Mouse (Mus musculus) forebrain, embryonic 11.5 days (tissue): ENCODE data around the gene Myo10. TPM values are rescaled to one million over a fixed set of nuclear protein-coding genes. Genes with fewer than 3 reads are reported as not detected.
A peak's percentile ranks its signal among the peaks of the same experiment; 100 is the strongest.

Experiments used
- ATAC-seq: fragments of 200-750 bp; cut with Nextera tagmentation; replicated peaks from 2 replicates; pipeline ENCODE4 v1.8.0; 2017; ENCODE audit warnings: moderate TSS enrichment; ENCODE audit not compliant: low FRiP score
- DNase-seq: peaks from one replicate; pipeline ENCODE4 v3.0.0-alpha.2; 2017; ENCODE audit warnings: low spot score
- H3K27ac ChIP-seq: fragments of 300-500 bp; sonication (generic); 2 replicates; pipeline ENCODE4 v1.5.1; 2014; ENCODE audit warnings: low read depth, low read length
- H3K27me3 ChIP-seq: fragments of 300-500 bp; sonication (generic); 2 replicates; pipeline ENCODE4 v1.6.1; 2014; ENCODE audit warnings: mild to moderate bottlenecking, low read length, mixed read lengths; ENCODE audit not compliant: control insufficient read depth, insufficient read depth
- H3K36me3 ChIP-seq: fragments of 300-500 bp; sonication (generic); 2 replicates; pipeline ENCODE4 v1.6.1; 2014; ENCODE audit warnings: mild to moderate bottlenecking, low read length, moderate library complexity, mixed read lengths; ENCODE audit not compliant: control insufficient read depth, insufficient read depth
- H3K4me1 ChIP-seq: fragments of 300-500 bp; sonication (generic); replicated peaks from 2 replicates; pipeline ENCODE4 v1.6.1; 2014; ENCODE audit warnings: low read length, mixed read lengths; ENCODE audit not compliant: control insufficient read depth, insufficient read depth
- H3K4me2 ChIP-seq: fragments of 300-500 bp; sonication (generic); 2 replicates; pipeline ENCODE4 v1.6.1; 2014; ENCODE audit warnings: low read depth, mild to moderate bottlenecking, low read length, moderate library complexity, mixed read lengths; ENCODE audit not compliant: severe bottlenecking
- H3K4me3 ChIP-seq: fragments of 300-500 bp; sonication (generic); 2 replicates; pipeline ENCODE4 v1.5.1; 2014; ENCODE audit warnings: low read depth, low read length
- H3K9ac ChIP-seq: fragments of 300-500 bp; sonication (generic); 2 replicates; pipeline ENCODE4 v1.6.1; 2014; ENCODE audit warnings: low read length
- H3K9me3 ChIP-seq: fragments of 300-500 bp; sonication (generic); 2 replicates; pipeline ENCODE4 v1.6.1; 2016; ENCODE audit warnings: low read length, mixed read lengths; ENCODE audit not compliant: control insufficient read depth
- WGBS: fragments of 180-500 bp; shearing (Covaris S2); extraction: QIAGEN DNeasy Blood & Tissue Kit; methylation state at CpG from one replicate; pipeline ENCODE4 v1.1.7; 2014; 5-methylcytosine and 5-hydroxymethylcytosine counted together
- polyA plus RNA-seq: library from polyadenylated mRNA; unstranded; fragments of >200 nt; fragmentation: Nextera tagmentation; extraction: Ambion mirVana; gene quantifications from 2 replicates; pipeline ENCODE4 v1.2.1, GENCODE M21; 2014

The Myo10 gene
- polyA plus RNA-seq, 1 experiment from 2014 or later = 72.6 TPM

DNA sequence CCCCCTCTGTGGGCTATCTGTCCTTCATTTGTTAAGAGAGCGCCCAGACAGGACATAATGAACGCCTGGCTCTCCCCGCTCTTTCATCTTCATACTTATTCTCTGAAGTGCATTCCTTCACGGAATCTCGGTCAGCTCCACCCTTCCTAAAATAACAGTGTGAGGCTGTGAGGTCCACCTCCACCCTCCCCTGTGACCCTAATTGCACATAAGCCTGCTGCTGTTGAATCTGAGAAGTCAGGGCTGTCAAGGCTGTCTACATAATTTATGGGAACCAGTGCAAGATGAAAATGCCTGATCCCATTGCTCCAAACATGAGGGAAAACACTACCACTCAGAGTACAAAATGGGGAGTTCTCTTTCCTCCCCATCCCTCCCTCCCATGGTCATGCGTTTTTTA lies 19.0 kb upstream of the Myo10 start:
- H3K27ac ChIP-seq = no peak overlapping the region
- H3K9ac ChIP-seq = no peak overlapping the region
- DNase-seq = no peak
- 68% methylated on average over 6 of the region's 6 CpGs for WGBS
- no peaks in the 10 kb centered on the region for H3K4me1 ChIP-seq
- no peak for ATAC-seq
- no peaks in the 10 kb centered on the region for H3K36me3 ChIP-seq
- H3K4me2 ChIP-seq = no peak overlapping the region
- H3K27me3 ChIP-seq = no peaks in the 10 kb centered on the region
- H3K9me3 ChIP-seq = no peaks in the 10 kb centered on the region
- no peak overlapping the region for H3K4me3 ChIP-seq

GRCm38 (mm10) chr15:25604231-25604630 lies 18.1 kb upstream of the Myo10 start:
- no peak for ATAC-seq
- WGBS = 71% methylated on average over 1 of the region's 1 CpGs
- no peak overlapping the region for H3K4me3 ChIP-seq

DNA sequence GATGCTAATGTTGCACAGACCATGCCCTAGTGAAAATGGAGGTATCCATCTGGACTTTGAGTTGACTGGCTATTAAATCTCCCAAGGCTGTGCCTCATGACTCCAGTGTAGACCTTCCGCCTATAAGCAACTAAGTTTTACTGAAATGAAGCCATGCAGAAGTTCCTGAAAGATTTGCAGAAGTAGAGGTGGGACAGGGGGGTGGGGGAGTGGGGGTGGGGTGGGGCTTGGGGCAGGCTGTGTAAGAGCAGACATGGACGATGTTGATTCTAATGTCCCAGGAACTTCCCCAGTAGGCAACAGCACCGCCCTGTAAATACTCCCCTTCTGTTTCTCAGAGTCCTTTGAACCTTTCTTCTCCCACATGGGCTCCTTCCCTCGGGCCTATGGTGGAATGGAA lies 16.9 kb upstream of the Myo10 start:
- no peaks in the 10 kb centered on the region for H3K27me3 ChIP-seq
- H3K4me1 ChIP-seq = no peaks in the 10 kb centered on the region
- no peak overlapping the region for H3K4me2 ChIP-seq
- H3K27ac ChIP-seq = no peak overlapping the region
- no peaks in the 10 kb centered on the region for H3K36me3 ChIP-seq
- no peak overlapping the region for H3K9ac ChIP-seq
- no peaks in the 10 kb centered on the region for H3K9me3 ChIP-seq
- 84% methylated on average over 4 of the region's 4 CpGs for WGBS
- DNase-seq (no peak), ATAC-seq (no peak)
- H3K4me3 ChIP-seq = no peak overlapping the region

More at GRCm38 (mm10) chr15:25604231-25604630, 18.1 kb upstream of the Myo10 start:
- H3K27ac ChIP-seq = no peak overlapping the region
- H3K9me3 ChIP-seq = no peaks in the 10 kb centered on the region
- no peak overlapping the region for H3K9ac ChIP-seq
- no peak overlapping the region for H3K4me2 ChIP-seq
- H3K27me3 ChIP-seq = no peaks in the 10 kb centered on the region
- no peaks in the 10 kb centered on the region for H3K4me1 ChIP-seq
- no peak for DNase-seq
- no peaks in the 10 kb centered on the region for H3K36me3 ChIP-seq

DNA sequence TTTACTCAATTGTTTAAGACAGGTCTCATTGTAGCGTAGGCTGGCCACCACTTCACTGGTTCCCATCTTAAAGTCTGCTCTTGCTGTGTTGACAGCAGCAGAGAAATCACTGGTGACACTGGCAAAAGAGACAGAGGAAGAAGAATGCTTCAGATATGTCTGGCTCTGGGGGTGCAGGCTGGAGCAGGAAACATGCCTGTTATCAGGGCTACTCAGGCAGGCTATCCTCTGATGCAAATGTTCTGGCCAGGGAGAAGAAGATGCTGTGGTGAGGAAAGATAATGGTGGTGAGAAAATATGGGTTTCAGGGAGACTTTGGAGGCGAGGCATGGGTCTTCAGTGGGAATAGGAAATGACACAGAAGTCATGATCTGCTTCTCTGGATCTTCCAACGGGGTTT lies 13.6 kb upstream of the Myo10 start:
- ATAC-seq = no peak
- Histone ChIP-seq H3K27me3 (no peaks in the 10 kb centered on the region), H3K4me1 (no peaks in the 10 kb centered on the region), H3K9ac (no peak overlapping the region), H3K4me2 (no peak overlapping the region), H3K27ac (no peak overlapping the region), H3K9me3 (no peaks in the 10 kb centered on the region), H3K36me3 (no peaks in the 10 kb centered on the region), H3K4me3 (no peak overlapping the region)
- no peak for DNase-seq
- WGBS = 86% methylated on average over 3 of the region's 3 CpGs

DNA sequence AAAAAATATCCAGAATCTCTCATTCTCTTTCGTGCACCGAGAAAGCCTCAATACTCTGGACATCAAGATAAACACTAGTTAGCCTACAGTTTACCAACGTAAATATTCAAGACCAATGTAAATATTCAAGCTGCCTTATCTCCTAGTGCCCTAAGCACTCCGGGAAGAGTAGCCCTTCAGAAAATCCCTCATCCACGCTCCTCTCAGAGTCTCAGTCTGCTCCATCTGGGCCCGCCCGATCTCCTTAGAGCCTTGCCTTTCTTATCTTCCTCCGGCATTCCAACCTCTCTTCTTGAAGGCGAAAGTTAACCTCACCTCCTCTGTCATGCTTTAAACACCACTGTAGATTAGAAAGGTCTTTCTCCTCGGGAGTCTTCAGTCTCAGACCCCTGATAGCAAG lies 13.1 kb upstream of the Myo10 start:
- DNase-seq = no peak
- no peaks in the 10 kb centered on the region for H3K27me3 ChIP-seq
- no peak overlapping the region for H3K9ac ChIP-seq
- no peaks in the 10 kb centered on the region for H3K9me3 ChIP-seq
- no peak overlapping the region for H3K4me2 ChIP-seq
- no peak overlapping the region for H3K4me3 ChIP-seq
- ATAC-seq = no peak
- H3K36me3 ChIP-seq = no peaks in the 10 kb centered on the region
- WGBS = 85% methylated on average over 10 of the region's 10 CpGs
- no peak overlapping the region for H3K27ac ChIP-seq
- H3K4me1 ChIP-seq = no peaks in the 10 kb centered on the region

DNA sequence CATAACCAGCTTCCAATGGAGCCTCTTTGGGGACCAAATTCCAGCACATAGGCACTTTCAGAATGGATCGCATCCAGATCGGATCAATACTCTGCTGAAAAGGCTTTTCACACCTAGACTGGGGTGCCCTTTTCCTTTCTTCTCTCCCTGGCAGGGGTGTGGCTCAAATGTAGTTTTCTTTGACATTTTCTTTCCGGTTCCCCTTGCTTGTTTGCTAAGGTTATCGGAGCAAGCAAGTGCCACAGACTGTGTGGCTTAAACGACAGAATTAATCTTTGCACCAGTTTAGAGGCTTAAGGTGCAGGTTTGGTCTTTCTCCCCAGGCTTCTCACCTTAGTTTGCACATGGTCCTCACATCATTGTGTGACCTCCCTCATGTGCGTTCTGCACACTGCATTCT lies 11.1 kb upstream of the Myo10 start:
- no peak overlapping the region for H3K4me2 ChIP-seq
- no peak overlapping the region for H3K27ac ChIP-seq
- DNase-seq = no peak
- no peak overlapping the region for H3K4me3 ChIP-seq
- no peak overlapping the region for H3K9ac ChIP-seq
- no peaks in the 10 kb centered on the region for H3K27me3 ChIP-seq
- no peak for ATAC-seq
- WGBS = 73% methylated on average over 6 of the region's 6 CpGs
- no peaks in the 10 kb centered on the region for H3K4me1 ChIP-seq
- no peaks in the 10 kb centered on the region for H3K36me3 ChIP-seq
- no peaks in the 10 kb centered on the region for H3K9me3 ChIP-seq

- Histone ChIP-seq H3K36me3 (no peaks in the 10 kb centered on the region), H3K4me1 (peaks cover 1% of the 10 kb centered on the region; the same call in 1 of the 2 replicates), H3K4me2 (no peak overlapping the region), H3K9me3 (no peaks in the 10 kb centered on the region), H3K9ac (no peak overlapping the region), H3K4me3 (no peak overlapping the region), H3K27ac (no peak overlapping the region), H3K27me3 (peaks cover 10% of the 10 kb centered on the region; the same call in 1 of the 2 replicates)
- ATAC-seq (no peak), DNase-seq (no peak)
- WGBS = 81% methylated on average over 4 of the region's 4 CpGs
Measured at GRCm38 (mm10) chr15:25620560-25620959, 1.8 kb upstream of the Myo10 start.

- peak overlapping the region; percentile 74 for H3K4me3 ChIP-seq
- no peak overlapping the region for H3K27ac ChIP-seq
- DNase-seq (no peak), ATAC-seq (peak; percentile 2; the same call in 1 of the 2 replicates)
- 3% methylated on average over 20 of the region's 20 CpGs for WGBS
- H3K27me3 ChIP-seq = peaks cover 10% of the 10 kb centered on the region; the same call in 1 of the 2 replicates
- peak overlapping the region; percentile 37; the same call in 1 of the 2 replicates for H3K9ac ChIP-seq
- peak overlapping the region; percentile 95 for H3K4me2 ChIP-seq
- no peaks in the 10 kb centered on the region for H3K36me3 ChIP-seq
- H3K9me3 ChIP-seq = no peaks in the 10 kb centered on the region
- peaks cover 1% of the 10 kb centered on the region; the same call in 1 of the 2 replicates for H3K4me1 ChIP-seq
Measured at GRCm38 (mm10) chr15:25621351-25622199, 750 bp upstream of the Myo10 start.
